Mouse (Mus musculus) left cerebral cortex, postnatal 10 days (tissue): ENCODE measurements at regions not wholly inside any gene's neighbourhood (a gene's known extent, or its start where the extent isn't known, plus 50 kb on each side); places are given as distances from the start of the nearest gene placed in this dataset.
A peak's percentile ranks its signal among the peaks of the same experiment; 100 is the strongest.

Source experiments
- DNase-seq, 2 experiments: peaks; one replicate each; pipeline ENCODE4 v3.0.0; 2021 to 2022; ENCODE audit warnings: low spot score in 2 of 2, mixed read lengths in 1 of 2; ENCODE audit errors: extremely low spot score in 1 of 2
- intact Hi-C: fragments of 180-260 bp; cut with DNase I; formaldehyde crosslinking; loops from one replicate; pipeline ENCODE4 v1.15.1; 2025

DNA sequence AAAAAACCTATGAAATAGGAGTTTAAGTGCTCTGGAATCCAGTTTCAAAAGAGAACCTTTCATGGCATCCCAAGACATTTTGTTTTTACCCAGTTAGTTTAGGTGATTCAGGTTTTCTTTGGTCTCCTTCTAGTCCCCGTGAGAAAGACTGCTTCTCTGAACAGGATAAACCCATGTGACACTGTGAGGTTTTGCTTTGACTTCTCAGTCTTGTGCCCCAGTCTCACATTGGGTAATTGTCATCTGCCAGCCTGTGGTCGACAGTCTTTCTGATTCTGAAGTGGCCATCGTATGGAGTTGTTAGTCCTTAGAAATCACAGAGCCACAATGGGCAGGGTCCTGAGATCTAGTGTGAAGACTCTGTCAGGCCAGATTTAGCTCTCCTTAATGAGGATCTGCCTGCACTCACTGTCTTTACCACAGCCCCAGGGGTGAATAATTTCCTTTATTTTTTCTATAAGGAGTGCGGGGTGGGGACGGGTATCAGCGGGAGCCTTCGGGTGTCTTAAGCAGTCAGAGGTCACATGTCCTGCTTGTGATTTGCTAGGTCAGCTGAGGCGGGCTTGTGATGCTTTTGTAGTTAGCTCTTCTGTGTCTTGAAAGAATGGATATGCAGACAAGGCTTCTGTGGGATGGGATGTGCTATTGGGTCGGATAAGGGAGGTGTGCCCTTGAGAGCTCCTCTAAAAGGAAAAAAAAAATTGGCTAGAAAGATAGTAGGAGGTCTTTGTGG is 104.3 kb downstream of the Btg1 start:
- intact Hi-C loops = no loop called here
- no peak for DNase-seq

DNA sequence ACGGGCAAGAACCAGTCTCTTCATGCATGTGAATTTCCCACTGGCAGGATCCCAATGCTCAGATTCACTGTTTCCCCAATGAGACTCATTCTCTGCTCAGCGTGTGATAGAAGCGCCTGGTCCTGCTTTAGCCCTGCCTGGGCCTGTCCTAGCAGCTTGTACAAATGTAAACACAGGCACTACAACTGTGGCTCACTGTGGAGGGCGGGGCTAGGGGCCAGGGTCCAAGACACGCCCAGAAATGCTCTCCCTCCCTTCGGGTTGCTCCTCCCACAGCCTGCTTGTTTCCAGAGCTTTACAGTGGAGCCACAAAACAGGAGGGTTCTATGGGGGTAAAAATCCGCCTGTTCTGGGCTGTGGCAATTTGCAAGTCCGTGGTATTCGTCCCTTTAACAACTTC is 105.7 kb downstream of the Btg1 start:
- intact Hi-C loops = no loop called here
- peak; percentile 26 to 59 for DNase-seq

DNA sequence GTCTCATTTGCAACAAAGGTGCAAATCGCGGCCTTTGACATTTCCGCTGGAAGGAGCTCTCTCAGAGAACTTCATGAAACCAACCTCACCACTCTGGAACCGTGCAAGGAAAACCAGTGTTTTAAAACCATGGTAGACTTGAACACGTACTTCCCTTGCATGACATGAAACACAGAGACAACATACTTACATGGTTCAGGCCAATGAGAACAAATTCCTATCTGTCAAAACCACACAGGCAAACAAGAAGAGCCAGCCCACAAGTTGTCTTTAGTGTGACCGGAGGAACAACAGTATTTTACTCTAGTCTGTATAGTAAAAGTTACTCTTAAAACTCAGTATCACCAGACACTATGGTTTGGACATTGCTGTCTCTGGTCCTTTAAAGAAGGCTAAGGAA is 106.3 kb downstream of the Btg1 start:
- intact Hi-C loops = no loop called here
- DNase-seq = no peak

DNA sequence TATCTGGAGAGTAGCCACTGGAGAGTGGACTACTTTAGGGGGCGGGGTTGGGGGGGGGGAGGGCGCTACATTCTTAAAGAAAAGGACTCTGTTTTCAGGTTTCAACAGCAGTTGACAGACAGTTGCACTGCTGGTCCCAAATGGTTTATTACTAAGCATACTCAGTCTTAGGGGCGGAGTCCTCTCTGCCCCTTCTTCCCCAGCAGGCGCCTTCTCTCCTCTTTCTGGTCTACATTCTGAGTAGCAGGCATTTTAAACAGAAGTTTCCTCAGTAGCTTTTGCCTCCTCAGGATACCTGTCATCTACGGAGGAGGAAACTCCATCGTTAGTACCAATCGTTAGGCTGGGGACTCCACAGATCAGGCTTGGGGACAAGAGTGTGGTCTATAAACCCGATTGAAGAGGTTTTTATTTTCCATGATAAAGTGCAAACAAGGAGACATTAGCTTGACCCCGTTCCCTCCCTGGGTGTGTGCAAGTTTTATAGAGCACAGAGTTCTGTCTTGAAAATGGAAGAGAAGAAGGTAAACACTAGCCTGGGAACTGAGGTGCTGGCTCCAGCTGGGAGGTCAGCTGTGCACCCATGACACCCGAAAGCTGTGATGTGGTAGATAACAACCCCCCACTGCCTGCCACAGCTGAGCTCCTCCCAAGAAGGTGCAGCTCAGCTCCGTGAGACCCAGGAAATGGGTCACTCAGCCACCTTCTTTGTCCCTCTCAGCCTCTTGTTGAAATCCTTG is 107.8 kb downstream of the Btg1 start:
- intact Hi-C loops = no loop called here
- no peak for DNase-seq

DNA sequence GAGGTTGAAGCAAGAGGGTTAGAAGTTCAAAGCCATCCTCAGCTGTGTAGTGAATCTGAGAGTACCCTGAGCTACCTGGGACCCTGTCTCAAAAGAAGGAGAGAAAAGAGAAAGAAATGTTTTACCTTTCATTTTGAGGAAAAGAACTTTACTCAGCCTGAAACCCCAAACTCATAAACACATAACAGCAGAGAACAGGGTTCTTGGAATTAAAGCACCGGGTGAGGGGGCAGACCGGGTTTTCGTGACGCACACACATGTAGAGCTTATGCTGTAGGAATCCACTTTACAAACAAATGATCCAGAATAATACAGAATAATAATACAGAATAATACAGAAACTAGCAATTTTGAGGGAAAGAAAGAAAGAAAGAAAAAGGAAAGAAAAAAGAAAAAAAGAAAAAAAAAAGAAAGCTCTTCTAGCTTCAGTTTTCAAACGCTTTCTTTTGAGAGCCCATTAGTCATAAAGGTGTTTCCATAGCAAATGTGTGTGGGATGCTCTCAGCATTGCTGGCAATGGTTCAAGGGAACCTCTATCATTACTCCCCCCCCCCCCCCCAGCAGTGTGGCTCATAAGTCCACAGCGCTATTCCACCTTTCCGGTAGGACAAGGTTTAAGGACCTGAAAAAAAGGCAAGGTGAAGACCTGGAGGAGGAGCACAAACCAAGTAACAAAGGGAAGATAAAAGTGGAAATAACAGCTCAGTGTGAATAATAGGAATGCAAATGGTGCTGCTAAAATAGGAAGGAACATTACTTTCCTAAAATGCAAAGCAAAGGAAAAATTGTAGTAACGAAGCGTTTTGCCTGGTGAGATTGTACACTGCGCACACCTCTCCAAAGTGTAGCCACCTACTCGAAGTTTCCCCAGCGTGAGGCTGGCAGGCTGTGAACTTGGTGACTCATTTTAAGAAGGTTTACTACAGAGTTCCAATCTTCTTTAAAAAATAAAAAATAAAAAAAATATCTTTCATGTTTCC is 110.3 kb downstream of the Btg1 start:
- no peak for DNase-seq
- intact Hi-C loops = no loop called here

DNA sequence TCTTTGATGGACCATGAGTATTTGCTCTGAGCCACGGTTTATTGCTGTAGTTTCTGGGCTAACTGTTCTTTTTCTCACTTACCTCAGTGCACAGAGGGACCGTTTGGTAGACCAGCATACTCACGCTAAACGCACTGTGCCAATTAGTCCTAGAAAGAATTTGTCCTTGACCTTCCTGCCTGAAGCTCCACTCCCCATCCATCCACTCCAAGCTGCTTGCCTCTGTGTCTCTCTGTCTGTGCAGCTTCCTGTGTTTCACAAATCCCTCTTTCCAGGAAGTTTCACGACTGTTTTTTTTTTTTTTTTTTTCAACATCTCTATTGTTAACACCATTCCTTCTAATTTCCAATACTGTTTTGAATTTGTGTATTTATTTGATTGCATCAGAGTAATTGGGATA is 116.8 kb downstream of the Btg1 start:
- DNase-seq = no peak
- intact Hi-C loops = no loop called here

DNA sequence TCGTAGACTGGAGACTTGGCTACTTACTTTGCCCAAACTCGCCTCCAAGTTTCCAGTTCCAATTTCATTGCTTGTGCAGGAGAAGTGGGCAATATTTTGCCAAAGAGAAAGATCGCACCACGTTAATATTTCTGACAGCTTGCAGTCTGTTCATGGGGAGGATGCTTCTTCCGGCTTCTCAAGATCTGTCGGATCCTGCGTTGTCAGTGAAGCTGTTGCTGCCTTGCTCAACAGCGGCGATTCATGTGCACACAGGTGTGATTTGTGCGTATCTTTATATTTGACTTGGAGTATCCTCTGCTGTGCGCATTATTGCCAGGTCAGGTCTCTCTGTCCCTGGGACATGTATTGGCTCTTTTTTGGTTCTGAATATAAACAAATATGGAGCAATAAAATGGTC is 118.3 kb downstream of the Btg1 start:
- intact Hi-C loops = no loop called here
- no peak for DNase-seq

DNA sequence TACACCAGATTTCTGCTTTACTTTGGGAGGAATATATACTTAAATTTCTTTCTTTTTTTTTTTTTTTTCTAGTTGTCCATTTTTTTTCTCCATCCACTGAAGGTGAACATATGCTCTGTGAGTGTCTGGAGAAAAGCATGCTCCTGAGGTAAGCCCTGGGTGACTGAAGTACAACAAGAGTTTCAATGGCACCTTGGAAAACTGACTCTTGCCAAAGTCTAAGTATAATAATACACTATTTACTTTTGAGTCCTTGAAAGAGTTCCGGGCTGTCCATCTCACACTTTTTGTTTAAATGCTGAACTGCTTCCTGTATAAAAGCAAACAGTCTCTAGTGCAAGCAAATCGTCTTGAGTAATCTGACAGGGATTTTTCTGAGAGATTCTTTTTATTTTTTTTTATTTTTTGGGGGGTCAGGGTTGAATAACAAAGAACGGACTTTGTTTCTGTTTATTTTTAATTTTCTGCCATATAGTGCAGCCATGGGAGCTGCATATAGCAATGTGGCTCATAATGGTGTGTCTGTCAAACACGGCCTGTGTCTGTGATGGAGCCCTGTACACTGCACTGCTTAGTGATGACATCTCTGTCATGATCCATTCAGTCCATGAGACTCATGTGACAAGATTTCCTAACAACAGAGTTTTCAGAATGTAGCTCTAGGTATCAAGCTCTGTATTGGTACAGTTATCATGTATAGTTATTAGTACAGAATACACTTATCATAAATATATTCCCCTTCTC is 119.3 kb downstream of the Btg1 start:
- DNase-seq = no peak
- intact Hi-C loops = no loop called here

DNA sequence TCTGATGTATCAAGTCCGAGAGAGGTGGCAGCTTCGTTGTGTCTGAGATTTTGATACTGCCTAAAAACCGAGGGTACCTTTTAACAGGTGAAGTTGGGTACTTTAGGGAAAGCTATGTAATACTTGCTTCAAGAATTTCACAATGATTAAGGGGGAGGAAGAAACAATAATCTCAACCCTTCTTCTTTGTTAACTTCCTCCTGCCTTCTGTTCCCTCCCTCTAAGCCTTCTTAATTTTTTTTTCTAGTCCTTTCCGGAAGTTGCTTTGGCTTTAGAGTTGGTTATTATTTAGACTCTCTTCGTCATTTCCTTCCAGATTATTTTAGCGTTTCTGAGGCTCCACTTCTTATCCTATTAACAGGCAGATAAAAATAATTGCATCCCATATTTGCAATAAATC is 121.2 kb downstream of the Btg1 start:
- intact Hi-C loops = no loop called here
- DNase-seq = no peak

DNA sequence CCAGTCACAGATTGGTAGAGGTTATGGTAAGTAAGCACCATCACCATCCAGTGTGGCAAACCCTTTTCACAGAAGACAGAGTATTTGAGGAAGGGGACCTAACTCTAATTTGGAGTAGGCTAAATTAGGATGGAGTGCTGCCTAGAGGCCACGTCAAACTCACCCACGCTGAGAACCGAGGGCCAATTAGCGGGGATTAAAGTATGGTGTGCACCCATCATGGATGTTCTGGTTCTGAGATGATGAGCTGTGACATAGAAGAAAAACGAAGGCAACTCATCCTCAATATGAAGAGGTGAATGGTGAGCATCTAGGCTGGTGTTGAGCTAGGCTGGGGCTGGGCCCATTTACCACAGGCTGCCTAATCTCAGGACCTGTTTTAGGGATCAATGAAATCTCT is 121.8 kb downstream of the Btg1 start:
- DNase-seq = no peak
- intact Hi-C loops = no loop called here

DNA sequence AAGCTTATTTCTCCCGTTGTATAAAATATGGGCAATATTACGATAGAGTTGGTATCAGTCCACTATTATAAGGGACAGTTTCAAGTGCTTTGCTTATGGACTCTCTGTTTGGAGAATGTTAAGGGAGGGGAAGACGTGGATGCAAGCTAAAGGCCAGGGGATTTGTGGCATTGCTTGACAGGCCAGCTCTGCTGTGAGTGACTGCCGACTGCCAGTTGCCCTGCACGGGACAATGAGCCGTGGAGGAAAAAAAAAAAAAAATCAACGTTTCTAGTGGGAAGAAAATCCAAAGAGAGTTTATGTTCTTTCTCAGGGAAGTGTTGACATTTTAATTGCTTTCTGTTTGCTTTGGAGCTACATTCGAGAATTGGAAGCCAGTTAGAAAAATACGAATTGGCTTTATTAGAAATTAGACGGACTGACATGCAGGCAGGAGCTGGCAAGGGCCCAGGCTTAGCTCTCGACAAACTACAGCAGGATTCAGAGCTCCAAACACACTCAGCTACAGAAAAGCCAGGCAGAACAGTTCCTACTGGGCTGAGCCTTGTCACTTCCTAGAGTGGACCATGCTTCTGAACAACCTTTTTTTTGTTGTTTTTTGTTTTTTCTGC is 127.5 kb downstream of the Btg1 start:
- DNase-seq = peak in 1 of 2 experiments; percentile 37
- intact Hi-C loops = no loop called here

DNA sequence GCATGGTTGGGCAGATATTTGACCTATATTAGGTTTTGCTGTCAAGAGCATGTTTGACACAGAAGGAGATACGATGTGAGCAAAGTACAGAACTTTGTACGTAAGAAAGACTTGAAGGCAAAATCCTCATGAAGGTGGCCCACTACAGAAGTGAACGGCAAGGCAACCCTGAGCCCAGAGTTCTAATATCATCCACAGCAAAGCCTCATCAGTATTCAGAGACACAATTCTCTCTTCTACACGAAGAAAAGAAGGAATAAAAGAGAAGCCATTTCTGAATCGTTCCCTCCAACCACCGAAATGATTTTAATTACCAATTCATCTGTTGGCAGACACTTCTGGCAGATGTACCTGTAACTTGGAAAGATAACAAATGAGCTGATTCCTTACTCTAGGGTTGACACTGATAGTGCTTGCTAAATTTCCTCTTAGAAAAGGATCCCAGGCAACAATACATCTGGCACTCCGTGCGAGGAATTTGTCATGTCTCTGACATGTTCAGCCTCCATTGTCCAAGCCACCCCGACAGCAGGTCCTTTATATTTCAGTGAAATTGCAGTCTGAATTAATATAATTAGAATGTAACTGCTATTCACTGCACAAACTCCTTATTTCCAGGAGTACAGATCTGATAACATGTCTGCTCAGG is 130.3 kb downstream of the Btg1 start:
- no peak for DNase-seq
- intact Hi-C loops = no loop called here

DNA sequence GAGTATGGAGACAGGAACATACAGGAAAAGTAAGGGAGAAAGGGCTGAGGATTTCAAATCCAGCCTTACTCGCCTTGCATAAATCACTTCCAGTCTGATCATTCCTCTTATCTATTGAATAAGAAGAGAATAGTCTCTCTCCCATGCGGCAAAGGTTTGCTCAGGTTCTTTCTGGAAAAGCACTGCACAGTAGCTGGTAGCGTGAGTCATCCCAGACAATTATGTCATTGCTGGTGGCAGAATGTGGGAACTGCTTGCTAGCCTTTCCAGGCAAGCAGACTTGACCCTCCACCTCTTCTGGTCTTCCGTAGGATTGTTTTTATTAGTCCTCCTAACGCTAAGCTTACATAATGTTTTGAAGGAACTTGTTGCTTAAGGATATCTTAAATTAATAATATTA is 134.1 kb downstream of the Btg1 start:
- DNase-seq = peak in 1 of 2 experiments; percentile 20
- intact Hi-C loops = loop anchor here (10.0 kb wide), 1 partner anchor 184 kb away; no protein-coding TSS in a partner anchor

DNA sequence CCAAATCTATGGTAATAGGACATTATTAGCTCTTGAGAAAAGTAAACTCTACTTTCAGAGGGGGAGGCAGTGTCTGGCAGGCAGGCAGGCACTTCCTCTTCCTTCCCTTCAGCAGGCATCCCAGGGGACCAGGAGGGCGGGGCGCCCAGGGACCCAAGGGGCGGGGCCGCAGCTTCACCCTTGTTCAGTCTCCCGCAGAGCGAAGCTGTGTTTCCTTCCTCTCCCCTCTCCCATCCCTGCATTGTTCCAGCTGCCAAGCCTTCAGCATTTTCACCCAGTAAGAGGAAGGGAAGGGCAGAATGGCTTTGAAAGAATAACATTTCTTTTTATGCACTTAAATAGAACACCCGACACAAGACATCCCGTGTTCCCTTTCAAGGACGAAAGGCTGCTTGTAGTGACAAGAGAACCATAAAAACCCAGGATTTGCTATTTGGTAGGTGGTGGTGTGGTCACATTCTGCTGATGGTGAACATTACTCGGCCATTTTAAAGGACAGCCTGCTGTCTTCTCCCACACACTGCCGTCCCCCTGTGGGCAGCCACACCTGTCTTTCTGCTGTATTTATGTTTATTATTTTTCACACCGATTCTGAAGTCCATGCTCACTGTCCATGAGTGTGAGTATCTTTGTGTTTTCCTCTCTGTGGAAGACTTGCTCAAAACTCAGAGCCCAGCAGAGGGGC is 134.9 kb downstream of the Btg1 start:
- peak; percentile 31 to 90 for DNase-seq
- intact Hi-C loops = loop anchor here (10.0 kb wide), 1 partner anchor 183 kb away; no protein-coding TSS in a partner anchor

DNA sequence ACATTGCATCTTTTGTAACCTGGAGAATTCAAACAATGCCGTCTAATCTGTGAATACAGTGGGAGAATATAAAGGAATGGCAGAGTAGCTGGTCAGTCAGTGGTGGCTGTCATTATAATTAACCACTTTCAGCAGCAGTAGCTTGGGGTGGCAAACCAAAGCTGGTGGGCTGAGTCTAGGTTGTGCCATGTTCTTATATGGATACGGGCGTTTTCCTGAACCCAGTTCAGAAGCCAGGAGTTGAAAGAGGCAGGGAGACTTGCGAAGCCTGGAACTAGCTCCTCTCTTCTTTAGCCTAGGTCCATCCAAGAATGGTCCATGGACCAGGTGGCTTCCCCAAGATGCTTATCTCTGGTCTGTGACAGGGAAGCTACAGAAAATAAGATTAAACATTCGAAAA is 135.7 kb downstream of the Btg1 start:
- intact Hi-C loops = loop anchor here (10.0 kb wide), 1 partner anchor 182 kb away; no protein-coding TSS in a partner anchor
- DNase-seq = no peak

DNA sequence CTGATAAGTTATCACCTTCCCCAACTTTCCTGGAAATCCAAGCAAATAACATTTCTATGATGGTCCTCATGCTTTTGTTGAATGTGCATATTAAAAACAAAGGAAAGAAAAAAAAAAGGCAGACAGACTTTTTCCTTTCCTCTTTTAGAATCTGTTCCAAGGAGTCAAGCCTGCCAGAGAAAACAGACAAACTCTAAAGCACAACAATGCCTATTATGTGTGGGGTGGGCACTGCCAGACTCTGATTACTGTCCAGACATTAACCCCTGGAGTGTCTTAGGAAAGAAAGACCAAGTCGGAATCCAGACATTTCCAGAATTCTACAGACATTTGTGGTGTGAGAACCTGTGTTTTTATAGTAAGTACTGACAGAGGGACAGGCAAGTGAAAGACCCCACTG is 136.7 kb downstream of the Btg1 start:
- intact Hi-C loops = loop anchor here (10.0 kb wide), 1 partner anchor 181 kb away; no protein-coding TSS in a partner anchor

DNA sequence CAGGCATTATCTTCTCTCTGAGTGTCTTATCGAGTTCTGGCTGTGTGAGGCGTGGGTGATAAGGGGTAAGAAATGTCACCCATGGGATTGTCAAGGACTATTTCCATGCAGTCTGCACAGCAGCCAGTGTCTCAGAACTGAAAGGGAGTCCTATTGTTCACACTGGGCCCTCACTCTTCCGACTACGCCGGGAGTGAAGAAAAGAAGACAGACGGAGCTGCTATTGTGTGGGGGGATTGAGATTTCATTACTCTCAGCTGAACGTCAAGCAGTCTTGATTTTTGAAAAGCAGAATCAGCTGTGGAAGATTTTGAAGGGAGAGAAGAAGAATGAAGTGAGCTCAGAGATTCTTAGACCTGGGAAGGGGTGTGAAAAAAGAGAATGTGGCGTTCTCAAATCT is 138.9 kb downstream of the Btg1 start:
- intact Hi-C loops = loop anchor here (10.0 kb wide), 1 partner anchor 179 kb away; no protein-coding TSS in a partner anchor
- no peak for DNase-seq

More for the DNA sequence above, 136.7 kb downstream of the Btg1 start:
- no peak for DNase-seq
